Mouse (Mus musculus) midbrain, postnatal 0 days (tissue): Measurements from ENCODE around the gene Snai1. TPM values are rescaled to one million over a fixed set of nuclear protein-coding genes. Genes with fewer than 3 reads are reported as not detected.

Source experiments
- ATAC-seq: fragments of 200-750 bp; cut with Nextera tagmentation; 2 replicates; pipeline ENCODE4 v1.8.0; 2017; ENCODE audit warnings: moderate number of reproducible peaks, mild to moderate bottlenecking, moderate TSS enrichment, moderate library complexity; ENCODE audit not compliant: low FRiP score
- DNase-seq: peaks from one replicate; pipeline ENCODE4 v3.0.0-alpha.2; 2015; ENCODE audit warnings: low spot score
- H3K27ac ChIP-seq: fragments of 300-500 bp; sonication (generic); 2 replicates; pipeline ENCODE4 v1.5.1; 2014; ENCODE audit warnings: low read depth, mild to moderate bottlenecking, low read length, mixed read lengths
- H3K27me3 ChIP-seq: fragments of 300-500 bp; sonication (generic); 2 replicates; pipeline ENCODE4 v1.6.1; 2014; ENCODE audit warnings: low read length, control low read depth, mixed read lengths; ENCODE audit not compliant: insufficient read depth
- H3K36me3 ChIP-seq: fragments of 300-500 bp; sonication (generic); 2 replicates; pipeline ENCODE4 v1.6.1; 2014; ENCODE audit warnings: low read length, control low read depth, mixed read lengths; ENCODE audit not compliant: insufficient read depth
- H3K4me1 ChIP-seq: fragments of 300-500 bp; sonication (generic); 2 replicates; pipeline ENCODE4 v1.6.1; 2014; ENCODE audit warnings: mild to moderate bottlenecking, control low read depth, antibody characterized with exemption, low read length, mixed read lengths; ENCODE audit not compliant: insufficient read depth
- H3K4me2 ChIP-seq: fragments of 300-500 bp; sonication (generic); 2 replicates; pipeline ENCODE4 v1.6.1; 2014; ENCODE audit warnings: low read depth, mild to moderate bottlenecking, low read length, mixed read lengths; ENCODE audit not compliant: poor library complexity, severe bottlenecking
- H3K4me3 ChIP-seq: fragments of 300-500 bp; sonication (generic); 2 replicates; pipeline ENCODE4 v1.5.1; 2014; ENCODE audit warnings: low read depth, mild to moderate bottlenecking, low read length, moderate library complexity
- H3K9ac ChIP-seq: fragments of 300-500 bp; sonication (generic); replicated peaks from 2 replicates; pipeline ENCODE4 v1.6.1; 2014; ENCODE audit warnings: mild to moderate bottlenecking, low read length, moderate library complexity, mixed read lengths; ENCODE audit not compliant: poor library complexity, severe bottlenecking
- H3K9me3 ChIP-seq: fragments of 300-500 bp; sonication (generic); 2 replicates; pipeline ENCODE4 v1.6.1; 2016; ENCODE audit warnings: low read length, control low read depth
- CTCF ChIP-seq: IDR thresholded peaks from 2 replicates; pipeline ENCODE4 v1.5.1; 2016; ENCODE audit warnings: antibody characterized with exemption, mild to moderate bottlenecking
- WGBS: fragments of 180-500 bp; shearing (Covaris S2); extraction: QIAGEN DNeasy Blood & Tissue Kit; methylation state at CpG from one replicate; pipeline ENCODE4 v1.1.7; 2014; 5-methylcytosine and 5-hydroxymethylcytosine counted together
- polyA plus RNA-seq: library from polyadenylated mRNA; unstranded; fragments of >200 nt; fragmentation: Nextera tagmentation; extraction: Ambion mirVana; gene quantifications from 2 replicates; pipeline ENCODE4 v1.2.1, GENCODE M21; 2015
- total RNA-seq: library from RNA; depleted of rRNA; stranded (reverse); fragments of >200 nt; gene quantifications from 2 replicates; pipeline ENCODE4 v1.2.3, GENCODE M21; 2014

Gene Snai1
- total and polyA plus RNA-seq, 2 experiments from 2014 or later, result 0.71 to 3.8 TPM

DNA sequence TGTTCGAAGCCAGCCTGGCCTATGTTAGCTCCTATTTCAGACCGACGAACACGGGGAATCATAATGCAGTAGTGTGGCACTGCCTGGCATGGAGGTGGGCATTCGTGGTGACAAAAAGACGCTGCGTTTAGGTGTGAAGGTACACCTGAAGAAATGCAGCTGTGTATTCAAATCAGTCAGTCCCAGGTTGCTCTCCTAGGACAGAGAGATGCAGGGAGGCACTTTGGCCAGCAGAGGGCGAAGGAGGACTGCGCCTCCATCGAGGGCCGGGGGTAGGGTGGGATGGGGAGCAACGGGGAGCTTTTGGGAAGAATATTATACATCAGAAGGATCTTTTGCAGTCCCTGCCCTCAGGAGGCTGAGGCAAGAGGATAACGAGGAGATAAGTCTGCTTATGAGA is 5.9 kb upstream of the Snai1 start:
- H3K4me2 ChIP-seq, result no peak overlapping the region
- peaks cover 10% of the 10 kb centered on the region; the same call in 1 of the 2 replicates for H3K27me3 ChIP-seq
- H3K4me1 ChIP-seq, result no peaks in the 10 kb centered on the region
- no peaks in the 10 kb centered on the region for H3K36me3 ChIP-seq
- H3K4me3 ChIP-seq, result no peak overlapping the region
- no peak; the same call in 1 of the 2 replicates for ATAC-seq
- H3K27ac ChIP-seq, result no peak overlapping the region
- WGBS, result 17% methylated on average over 13 of the region's 13 CpGs
- H3K9me3 ChIP-seq, result no peaks in the 10 kb centered on the region
- H3K9ac ChIP-seq, result no peak overlapping the region
- peak; percentile 92 for TF ChIP-seq CTCF
- DNase-seq, result no peak

DNA sequence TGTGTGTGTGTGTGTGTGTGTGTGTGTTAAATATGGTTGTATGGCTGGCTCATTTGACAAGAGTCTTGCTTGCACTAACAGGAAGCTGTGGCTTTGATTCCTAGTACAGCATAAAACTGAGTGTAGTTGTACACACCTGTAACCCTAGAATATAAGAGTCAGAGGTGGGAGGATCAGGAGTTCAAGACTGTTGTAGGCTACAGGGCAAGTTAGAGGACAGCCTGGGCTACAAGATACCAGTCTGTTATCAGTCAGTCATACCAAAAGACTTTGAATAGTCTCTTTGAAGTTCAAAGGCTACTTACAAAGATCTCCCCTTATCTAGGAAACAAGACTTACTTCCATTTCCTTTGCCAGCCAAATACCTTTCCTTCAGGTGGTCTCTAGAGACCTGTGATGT is 4.1 kb upstream of the Snai1 start:
- DNase-seq (no peak), ATAC-seq (no peak)
- Histone ChIP-seq H3K4me2 (no peak overlapping the region), H3K9ac (no peak overlapping the region), H3K9me3 (no peaks in the 10 kb centered on the region), H3K27me3 (peaks cover 21% of the 10 kb centered on the region; the same call in 1 of the 2 replicates), H3K4me3 (no peak overlapping the region), H3K4me1 (peaks cover 7% of the 10 kb centered on the region), H3K36me3 (no peaks in the 10 kb centered on the region), H3K27ac (no peak overlapping the region)
- no peak for TF ChIP-seq CTCF

DNA sequence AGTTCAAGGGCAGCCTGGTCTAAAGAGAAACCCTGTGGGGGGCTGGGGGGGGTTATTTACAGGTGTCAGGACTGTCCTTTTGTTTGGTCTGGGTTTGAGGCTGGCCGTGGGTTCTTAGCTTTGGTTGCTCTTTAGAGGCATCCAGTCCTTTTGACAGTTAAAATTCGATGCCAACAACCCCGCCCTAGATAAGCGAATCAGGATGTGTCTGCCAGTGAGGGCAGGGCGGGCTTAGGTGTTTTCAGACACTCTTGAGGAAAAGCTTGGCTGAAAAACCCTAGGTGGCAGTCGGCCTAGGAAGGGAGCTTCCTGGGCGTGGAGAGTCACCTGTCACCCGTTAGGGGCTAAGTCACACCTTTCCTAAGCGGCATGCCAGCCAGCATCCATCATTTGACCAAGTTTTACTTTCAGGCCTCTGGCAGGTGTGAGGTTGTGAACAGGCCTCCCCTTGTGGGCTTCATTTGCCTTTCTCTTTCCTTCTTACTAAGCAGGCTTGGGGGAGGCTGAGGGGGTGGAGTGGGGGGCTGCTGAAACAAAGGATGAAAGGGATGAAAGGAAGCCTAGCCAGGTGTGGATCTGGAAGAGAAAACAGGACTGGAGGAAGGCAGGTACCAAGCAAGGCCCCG is 1.6 kb upstream of the Snai1 start:
- Histone ChIP-seq H3K27me3 (peaks cover 36% of the 10 kb centered on the region), H3K27ac (no peak overlapping the region), H3K9ac (no peak overlapping the region), H3K36me3 (no peaks in the 10 kb centered on the region), H3K4me1 (peaks cover 7% of the 10 kb centered on the region), H3K4me3 (no peak overlapping the region), H3K4me2 (no peak overlapping the region), H3K9me3 (no peaks in the 10 kb centered on the region)
- DNase-seq (no peak), ATAC-seq (no peak)
- no peak for TF ChIP-seq CTCF
- WGBS, result 56% methylated on average over 10 of the region's 10 CpGs

DNA sequence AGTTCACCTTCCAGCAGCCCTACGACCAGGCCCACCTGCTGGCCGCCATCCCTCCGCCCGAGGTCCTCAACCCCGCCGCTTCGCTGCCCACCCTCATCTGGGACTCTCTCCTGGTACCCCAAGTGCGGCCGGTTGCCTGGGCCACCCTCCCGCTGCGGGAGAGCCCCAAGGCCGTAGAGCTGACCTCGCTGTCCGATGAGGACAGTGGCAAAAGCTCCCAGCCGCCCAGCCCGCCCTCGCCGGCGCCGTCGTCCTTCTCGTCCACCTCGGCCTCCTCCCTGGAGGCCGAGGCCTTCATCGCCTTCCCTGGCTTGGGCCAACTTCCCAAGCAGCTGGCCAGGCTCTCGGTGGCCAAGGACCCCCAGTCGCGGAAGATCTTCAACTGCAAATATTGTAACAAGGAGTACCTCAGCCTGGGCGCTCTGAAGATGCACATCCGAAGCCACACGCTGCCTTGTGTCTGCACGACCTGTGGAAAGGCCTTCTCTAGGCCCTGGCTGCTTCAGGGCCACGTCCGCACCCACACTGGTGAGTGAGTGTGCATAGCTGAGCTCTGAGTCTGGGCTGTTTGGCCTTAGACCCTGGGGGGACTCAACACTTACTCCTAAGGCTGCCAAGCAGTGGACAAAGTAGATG is 794 bp downstream of the Snai1 start:
- Histone ChIP-seq H3K27me3 (peaks cover 36% of the 10 kb centered on the region), H3K9ac (peak overlapping the region; percentile 36; the same call in 1 of the 2 replicates), H3K9me3 (no peaks in the 10 kb centered on the region), H3K4me2 (peak overlapping the region; percentile 93), H3K4me3 (peak overlapping the region; percentile 49), H3K27ac (no peak overlapping the region), H3K4me1 (peaks cover 7% of the 10 kb centered on the region), H3K36me3 (no peaks in the 10 kb centered on the region)
- 38% methylated on average over 34 of the region's 34 CpGs for WGBS
- DNase-seq, result no peak
- no peak for ATAC-seq
- TF ChIP-seq CTCF, result no peak

DNA sequence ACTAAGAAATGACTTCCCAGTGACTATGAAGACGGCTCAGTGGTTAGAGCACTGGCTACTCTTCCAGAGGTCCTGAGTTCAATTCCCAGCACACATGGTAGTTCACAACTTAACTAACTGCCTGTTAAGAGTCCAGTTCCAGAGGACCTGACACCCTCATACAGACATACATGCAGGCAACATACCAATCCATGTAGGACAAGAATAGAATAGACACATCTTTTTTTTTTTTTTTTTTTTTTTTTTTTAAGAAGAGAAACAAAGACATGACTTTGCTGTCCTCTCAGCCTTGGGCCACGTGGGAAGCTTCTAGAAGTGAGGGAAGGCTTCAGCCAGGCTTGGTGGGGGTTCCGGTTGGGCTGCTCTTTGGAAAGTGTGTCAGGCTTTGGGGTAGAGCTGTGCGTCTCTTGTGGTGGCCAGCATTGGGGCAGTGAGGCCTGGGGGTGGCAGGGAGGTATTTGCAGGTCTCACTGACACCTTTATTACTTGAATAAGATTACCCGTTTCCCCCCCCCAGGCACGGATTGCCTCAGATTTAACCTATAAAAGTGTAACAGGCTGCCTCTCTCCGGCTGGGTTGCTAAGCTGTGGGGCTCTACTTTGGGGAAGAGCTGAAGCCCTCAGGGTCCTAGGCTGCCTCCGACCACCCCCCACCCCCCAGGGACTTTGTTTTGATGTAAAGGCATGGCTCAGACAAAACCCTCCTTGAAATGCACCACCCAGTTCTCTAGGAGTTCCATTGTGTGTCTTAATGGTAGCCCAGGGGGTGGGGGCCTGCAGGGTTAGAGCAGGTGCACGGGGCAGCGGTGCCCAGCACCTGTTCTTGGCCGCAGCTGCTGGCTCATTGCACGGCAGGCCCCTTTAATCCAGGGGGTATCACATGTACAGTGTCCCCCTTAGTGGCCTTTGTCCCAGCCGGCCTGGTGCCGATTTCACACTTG is 1.8 kb downstream of the Snai1 start:
- Histone ChIP-seq H3K4me1 (peaks cover 7% of the 10 kb centered on the region), H3K4me3 (no peak overlapping the region), H3K27me3 (peaks cover 36% of the 10 kb centered on the region), H3K36me3 (no peaks in the 10 kb centered on the region), H3K9me3 (no peaks in the 10 kb centered on the region), H3K4me2 (no peak overlapping the region; the same call in 1 of the 2 replicates), H3K27ac (no peak overlapping the region), H3K9ac (no peak overlapping the region)
- no peak for DNase-seq
- WGBS, result 19% methylated on average over 14 of the region's 14 CpGs
- no peak for ATAC-seq
- no peak for TF ChIP-seq CTCF
